Mouse (Mus musculus) embryonic facial prominence, embryonic 14.5 days (tissue): Measurements from ENCODE around the gene Agap1. TPM values are rescaled to one million over a fixed set of nuclear protein-coding genes. Genes with fewer than 3 reads are reported as not detected.
A peak's percentile ranks its signal among the peaks of the same experiment; 100 is the strongest.

Source experiments
- ATAC-seq: fragments of 200-750 bp; cut with Nextera tagmentation; 2 replicates; pipeline ENCODE4 v1.8.0; 2017; ENCODE audit warnings: low read depth, moderate number of reproducible peaks, moderate TSS enrichment
- DNase-seq: peaks from one replicate; pipeline ENCODE4 v3.0.0-alpha.2; 2015; ENCODE audit warnings: low spot score
- H3K27ac ChIP-seq: fragments of 300-500 bp; sonication (generic); replicated peaks from 2 replicates; pipeline ENCODE4 v1.5.1; 2014; ENCODE audit warnings: low read depth, mild to moderate bottlenecking, low read length, moderate library complexity
- H3K27me3 ChIP-seq: fragments of 300-500 bp; sonication (generic); replicated peaks from 2 replicates; pipeline ENCODE4 v1.6.1; 2014; ENCODE audit warnings: low read length; ENCODE audit not compliant: control insufficient read depth, insufficient read depth
- H3K36me3 ChIP-seq: fragments of 300-500 bp; sonication (generic); 2 replicates; pipeline ENCODE4 v1.6.1; 2014; ENCODE audit warnings: low read length, mixed read lengths; ENCODE audit not compliant: control insufficient read depth, insufficient read depth
- H3K4me1 ChIP-seq: fragments of 300-500 bp; sonication (generic); 2 replicates; pipeline ENCODE4 v1.6.1; 2014; ENCODE audit warnings: antibody characterized with exemption, low read length; ENCODE audit not compliant: control insufficient read depth, insufficient read depth
- H3K4me2 ChIP-seq: fragments of 300-500 bp; sonication (generic); 2 replicates; pipeline ENCODE4 v1.6.1; 2014; ENCODE audit warnings: low read depth, mild to moderate bottlenecking, low read length, moderate library complexity, mixed read lengths
- H3K4me3 ChIP-seq: fragments of 300-500 bp; sonication (generic); 2 replicates; pipeline ENCODE4 v1.5.1; 2014; ENCODE audit warnings: low read depth, mild to moderate bottlenecking, low read length
- H3K9ac ChIP-seq: fragments of 300-500 bp; sonication (generic); 2 replicates; pipeline ENCODE4 v1.6.1; 2014; ENCODE audit warnings: low read depth, mild to moderate bottlenecking, low read length, moderate library complexity, mixed read lengths
- H3K9me3 ChIP-seq: fragments of 300-500 bp; sonication (generic); 2 replicates; pipeline ENCODE4 v1.6.1; 2016; ENCODE audit warnings: low read length; ENCODE audit not compliant: control insufficient read depth
- WGBS: fragments of 180-500 bp; shearing (Covaris S2); extraction: QIAGEN DNeasy Blood & Tissue Kit; methylation state at CpG from one replicate; pipeline ENCODE4 v1.1.7; 2014; 5-methylcytosine and 5-hydroxymethylcytosine counted together
- polyA plus RNA-seq: library from polyadenylated mRNA; unstranded; fragments of >200 nt; fragmentation: Nextera tagmentation; extraction: Ambion mirVana; gene quantifications from 2 replicates; pipeline ENCODE4 v1.2.1, GENCODE M21; 2014

Agap1 gene
- polyA plus RNA-seq, 1 experiment from 2014 or later = 19.9 TPM

- H3K4me2 ChIP-seq = 0 out of 2 replicates have a peak overlapping the region, but pooled peaks have one; percentile 31
- peak; percentile 20; the same call in 1 of the 2 replicates for ATAC-seq
Observed at GRCm38 (mm10) chr1:89849151-89849860, 394.7 kb downstream of the Agap1 start.

GRCm38 (mm10) chr1:89849861-89850230, 395.2 kb downstream of the Agap1 start:
- Histone ChIP-seq H3K27ac (no peak overlapping the region), H3K36me3 (no peaks in the 10 kb centered on the region; the same call in 1 of the 2 replicates), H3K9ac (no peak overlapping the region), H3K9me3 (no peaks in the 10 kb centered on the region), H3K4me3 (no peak overlapping the region), H3K4me1 (peaks cover 24% of the 10 kb centered on the region), H3K4me2 (no peak overlapping the region), H3K27me3 (no peaks in the 10 kb centered on the region)
- DNase-seq = peak; percentile 40
- WGBS = 72% methylated on average over 7 of the region's 7 CpGs
- ATAC-seq = no peak; the same call in 1 of the 2 replicates

More at GRCm38 (mm10) chr1:89849151-89849860, 394.7 kb downstream of the Agap1 start:
- Histone ChIP-seq H3K36me3 (no peaks in the 10 kb centered on the region; the same call in 1 of the 2 replicates), H3K4me3 (no peak overlapping the region), H3K9me3 (no peaks in the 10 kb centered on the region), H3K27ac (no peak overlapping the region), H3K27me3 (no peaks in the 10 kb centered on the region), H3K9ac (no peak overlapping the region), H3K4me1 (peaks cover 24% of the 10 kb centered on the region)
- DNase-seq = peak; percentile 64
- 50% methylated on average over 23 of the region's 23 CpGs for WGBS

DNA sequence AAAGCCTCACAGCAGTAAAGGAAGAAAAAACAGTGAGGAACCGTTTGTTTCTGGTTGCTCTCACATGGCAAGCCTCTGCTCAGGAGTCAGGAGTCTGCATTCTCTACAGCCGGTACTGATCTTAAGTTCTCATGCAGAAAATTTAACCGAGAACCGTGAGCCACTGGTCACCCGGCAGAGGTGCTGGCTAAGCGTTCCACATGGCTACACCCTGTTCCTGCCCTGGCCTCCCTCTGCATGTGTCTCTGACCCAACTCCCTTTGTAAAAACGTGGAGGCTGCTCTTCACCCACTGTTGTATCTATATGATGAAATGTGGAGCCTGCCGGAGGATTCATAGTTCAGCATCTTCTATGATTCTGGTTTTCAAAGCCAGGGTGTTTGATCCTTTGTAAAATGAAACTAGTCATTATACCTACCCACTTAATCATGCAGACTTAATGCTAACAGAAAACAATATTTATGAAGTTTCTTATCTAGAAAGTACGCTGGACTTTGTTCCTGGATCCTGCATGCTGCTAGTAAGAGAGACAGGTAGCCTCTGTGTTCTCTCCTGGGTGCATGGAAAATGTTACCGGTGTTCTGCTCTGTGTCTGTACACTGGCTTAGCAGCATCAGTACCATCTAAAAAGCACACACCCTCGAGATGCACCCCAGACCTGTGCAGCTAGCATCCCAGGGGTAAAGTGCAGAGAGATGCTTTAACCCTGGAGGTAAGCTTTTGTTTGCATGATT, 396.2 kb downstream of the Agap1 start:
- no peak for ATAC-seq
- no peak overlapping the region for H3K4me3 ChIP-seq
- no peak overlapping the region for H3K9ac ChIP-seq
- no peak for DNase-seq
- H3K4me1 ChIP-seq = peaks cover 16% of the 10 kb centered on the region
- H3K9me3 ChIP-seq = no peaks in the 10 kb centered on the region
- H3K27me3 ChIP-seq = no peaks in the 10 kb centered on the region
- no peak overlapping the region for H3K27ac ChIP-seq
- no peak overlapping the region for H3K4me2 ChIP-seq
- 80% methylated on average over 11 of the region's 11 CpGs for WGBS
- H3K36me3 ChIP-seq = no peaks in the 10 kb centered on the region; the same call in 1 of the 2 replicates

DNA sequence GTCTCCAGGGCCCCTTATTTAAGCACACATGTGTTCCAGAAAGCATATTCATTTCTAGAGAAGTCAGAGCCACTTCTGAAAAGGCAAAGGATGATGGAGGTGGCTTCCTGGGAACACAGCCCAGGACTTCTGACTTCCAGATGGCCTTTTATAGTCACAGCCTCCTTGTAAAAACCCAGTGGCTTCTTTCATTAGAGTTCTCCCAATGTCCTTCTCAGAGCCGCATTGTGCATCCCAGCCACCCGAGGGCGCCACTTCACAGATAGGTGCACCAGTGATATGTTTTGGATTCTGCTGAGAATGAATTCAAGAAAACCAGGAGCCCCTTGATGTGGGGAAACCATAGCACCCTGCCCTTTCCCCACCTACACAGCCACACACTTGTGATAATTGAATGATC, 404.6 kb downstream of the Agap1 start:
- WGBS = 29% methylated on average over 3 of the region's 3 CpGs
- Histone ChIP-seq H3K4me2 (no peak overlapping the region), H3K9ac (no peak overlapping the region), H3K27me3 (no peaks in the 10 kb centered on the region), H3K36me3 (no peaks in the 10 kb centered on the region; the same call in 1 of the 2 replicates), H3K27ac (no peak overlapping the region), H3K4me1 (0 out of 2 replicates have a peak, but pooled peaks cover 5% of the 10 kb centered on the region), H3K9me3 (no peaks in the 10 kb centered on the region), H3K4me3 (no peak overlapping the region)
- DNase-seq (no peak), ATAC-seq (no peak)

DNA sequence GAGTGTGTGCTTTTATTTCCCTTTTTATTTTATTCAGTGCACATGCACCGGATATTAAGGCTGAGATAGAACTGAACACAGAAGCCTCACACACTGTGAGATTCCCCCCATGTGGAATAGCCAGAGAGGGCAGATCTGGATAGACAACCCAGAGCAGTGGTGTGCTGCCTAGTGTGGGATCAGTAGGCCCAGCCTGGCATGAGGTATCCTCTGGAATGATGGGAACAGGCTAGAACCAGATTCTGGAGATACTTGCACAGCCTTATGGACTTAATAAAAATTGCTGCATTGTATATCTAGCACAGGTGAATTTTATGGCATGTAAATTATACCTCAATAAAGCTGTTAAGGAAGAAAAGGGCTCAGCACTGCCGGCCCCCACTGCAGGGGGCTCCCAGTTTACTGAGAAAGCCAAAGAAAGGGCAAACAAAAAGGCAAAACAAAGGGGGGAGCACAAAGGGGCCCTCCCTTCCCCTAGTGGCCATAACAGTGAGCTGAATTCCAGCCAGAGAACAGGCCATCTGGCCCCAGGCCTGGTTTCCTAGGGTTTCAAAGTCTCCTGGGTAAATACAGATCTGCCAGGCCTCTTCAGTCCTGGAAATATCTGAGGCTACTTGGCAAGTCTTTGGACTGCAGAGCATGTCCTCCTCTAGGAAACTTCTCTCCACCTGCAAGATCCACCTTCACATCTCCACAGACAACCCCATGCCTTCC, 405.6 kb downstream of the Agap1 start:
- Histone ChIP-seq H3K36me3 (no peaks in the 10 kb centered on the region; the same call in 1 of the 2 replicates), H3K9me3 (no peaks in the 10 kb centered on the region), H3K4me2 (no peak overlapping the region), H3K9ac (no peak overlapping the region), H3K27me3 (no peaks in the 10 kb centered on the region), H3K4me3 (no peak overlapping the region), H3K4me1 (0 out of 2 replicates have a peak, but pooled peaks cover 5% of the 10 kb centered on the region), H3K27ac (no peak overlapping the region)
- DNase-seq = no peak
- WGBS = 52% methylated on average over 2 of the region's 2 CpGs
- ATAC-seq = no peak

GRCm38 (mm10) chr1:89865787-89866186, 411.2 kb downstream of the Agap1 start:
- H3K9me3 ChIP-seq = no peaks in the 10 kb centered on the region
- H3K4me1 ChIP-seq = no peaks in the 10 kb centered on the region
- H3K9ac ChIP-seq = no peak overlapping the region
- H3K27ac ChIP-seq = no peak overlapping the region
- ATAC-seq = no peak
- H3K4me3 ChIP-seq = no peak overlapping the region
- no peak for DNase-seq
- no peaks in the 10 kb centered on the region for H3K36me3 ChIP-seq
- H3K4me2 ChIP-seq = no peak overlapping the region
- WGBS = 62% methylated on average over 6 of the region's 6 CpGs
- H3K27me3 ChIP-seq = no peaks in the 10 kb centered on the region

- no peak overlapping the region for H3K4me3 ChIP-seq
- no peaks in the 10 kb centered on the region for H3K4me1 ChIP-seq
- H3K36me3 ChIP-seq = no peaks in the 10 kb centered on the region
- WGBS = 60% methylated on average over 4 of the region's 4 CpGs
- no peaks in the 10 kb centered on the region for H3K27me3 ChIP-seq
- no peaks in the 10 kb centered on the region for H3K9me3 ChIP-seq
- no peak overlapping the region for H3K27ac ChIP-seq
- H3K9ac ChIP-seq = no peak overlapping the region
- H3K4me2 ChIP-seq = no peak overlapping the region
- DNase-seq = no peak
- no peak for ATAC-seq
Observed at GRCm38 (mm10) chr1:89867847-89868246, 413.2 kb downstream of the Agap1 start.

DNA sequence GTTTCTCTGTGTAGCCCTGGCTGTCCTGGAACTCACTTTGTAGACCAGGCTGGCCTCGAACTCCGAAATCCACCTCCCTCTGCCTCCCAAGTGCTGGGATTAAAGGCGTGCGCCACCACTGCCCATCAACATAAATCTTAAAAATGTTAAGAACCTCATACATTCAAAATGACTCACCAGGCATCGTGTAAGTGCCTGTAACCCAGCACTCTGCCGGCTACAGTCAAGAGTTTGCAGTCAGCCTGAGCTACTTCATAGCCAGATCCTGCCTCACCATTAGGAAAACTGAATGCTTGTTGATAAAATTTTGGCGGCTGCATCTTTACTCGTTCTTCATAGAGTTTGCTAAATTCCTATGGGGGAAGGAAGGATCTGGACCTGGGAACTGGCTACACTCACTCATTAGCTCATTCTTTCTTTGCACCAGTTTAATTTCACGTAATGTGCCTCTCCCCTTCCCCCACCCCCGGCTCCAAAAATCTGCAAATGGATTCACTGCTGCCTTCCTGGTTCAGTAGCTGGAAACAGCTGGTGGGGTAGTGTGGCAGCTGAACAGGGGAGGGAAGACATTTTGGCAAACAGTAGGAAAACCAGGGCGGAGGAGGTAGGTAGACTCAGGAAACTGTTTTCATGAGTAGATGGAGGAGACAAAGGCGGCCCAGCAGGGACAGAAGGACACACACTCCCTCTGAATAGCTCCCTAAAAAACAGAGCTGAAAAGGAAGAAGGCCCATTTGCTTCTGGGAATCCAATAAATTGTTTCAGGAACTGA, 415.7 kb downstream of the Agap1 start:
- 42% methylated on average over 12 of the region's 12 CpGs for WGBS
- Histone ChIP-seq H3K36me3 (no peaks in the 10 kb centered on the region), H3K4me2 (no peak overlapping the region), H3K4me1 (no peaks in the 10 kb centered on the region), H3K9ac (no peak overlapping the region), H3K9me3 (no peaks in the 10 kb centered on the region), H3K27me3 (no peaks in the 10 kb centered on the region), H3K4me3 (no peak overlapping the region), H3K27ac (no peak overlapping the region)
- DNase-seq = no peak
- ATAC-seq = no peak
